Mouse (Mus musculus) gastrocnemius, postnatal 4 days (tissue): ENCODE results near the gene Ptprj. TPM values are rescaled to one million over a fixed set of nuclear protein-coding genes. Genes with fewer than 3 reads are reported as not detected.

Source experiments
- DNase-seq, 2 experiments: peaks; one replicate each; pipeline ENCODE4 v3.0.0; 2021 to 2022; ENCODE audit warnings: low spot score in 2 of 2, mixed read lengths in 2 of 2
- total RNA-seq, 2 experiments: library from RNA; stranded (reverse); gene quantifications; 2 replicates each; pipeline ENCODE4 v1.2.3; 2021

The Ptprj gene
- total RNA-seq, 2 experiments from 2014 or later, result 12.5 to 12.7 TPM

GRCm38 (mm10) chr2:90526971-90527370, 53.5 kb downstream of the Ptprj start:
- no peak for DNase-seq

GRCm38 (mm10) chr2:90526564-90526963, 53.9 kb downstream of the Ptprj start:
- DNase-seq, result no peak

- DNase-seq, result no peak
Observed at GRCm38 (mm10) chr2:90525807-90526206, 54.6 kb downstream of the Ptprj start.

GRCm38 (mm10) chr2:90522455-90522854, 58.0 kb downstream of the Ptprj start:
- no peak for DNase-seq

- DNase-seq, result no peak
Observed at GRCm38 (mm10) chr2:90521909-90522308, 58.5 kb downstream of the Ptprj start.

- DNase-seq, result no peak
Observed at GRCm38 (mm10) chr2:90518296-90518695, 62.2 kb downstream of the Ptprj start.

- DNase-seq, result no peak
Observed at GRCm38 (mm10) chr2:90514969-90515368, 65.5 kb downstream of the Ptprj start.

- peak in 1 of 2 experiments; percentile 26 for DNase-seq
Observed at GRCm38 (mm10) chr2:90509268-90509667, 71.2 kb downstream of the Ptprj start.

- DNase-seq, result no peak
Observed at GRCm38 (mm10) chr2:90506143-90506542, 74.3 kb downstream of the Ptprj start.

- peak in 1 of 2 experiments; percentile 23 for DNase-seq
Observed at GRCm38 (mm10) chr2:90504731-90505171, 75.7 kb downstream of the Ptprj start.

- no peak for DNase-seq
Observed at GRCm38 (mm10) chr2:90503182-90503833, 77.1 kb downstream of the Ptprj start.

GRCm38 (mm10) chr2:90502738-90503137, 77.7 kb downstream of the Ptprj start:
- no peak for DNase-seq

- no peak for DNase-seq
Observed at GRCm38 (mm10) chr2:90501708-90502107, 78.7 kb downstream of the Ptprj start.

GRCm38 (mm10) chr2:90500892-90501291, 79.6 kb downstream of the Ptprj start:
- no peak for DNase-seq

- DNase-seq, result no peak
Observed at GRCm38 (mm10) chr2:90499002-90499401, 81.4 kb downstream of the Ptprj start.

GRCm38 (mm10) chr2:90497551-90497950, 82.9 kb downstream of the Ptprj start:
- DNase-seq, result no peak

GRCm38 (mm10) chr2:90496680-90497074, 83.8 kb downstream of the Ptprj start:
- no peak for DNase-seq

- no peak for DNase-seq
Observed at GRCm38 (mm10) chr2:90496012-90496679, 84.3 kb downstream of the Ptprj start.

- DNase-seq, result no peak
Observed at GRCm38 (mm10) chr2:90490279-90491046, 90.0 kb downstream of the Ptprj start.

- no peak for DNase-seq
Observed at GRCm38 (mm10) chr2:90489839-90490238, 90.6 kb downstream of the Ptprj start.

- DNase-seq, result no peak
Observed at GRCm38 (mm10) chr2:90488690-90489590, 91.5 kb downstream of the Ptprj start.
